Mouse (Mus musculus) megakaryocyte, embryonic 14.5 days (primary cell): ENCODE measurements around the gene AI481877.

Experiments used
- FLI1 ChIP-seq: IDR thresholded peaks from 2 replicates; pipeline ENCODE4 v1.6.1; 2012; ENCODE audit warnings: low read length, inconsistent platforms, mixed read lengths
- GATA1 ChIP-seq: IDR thresholded peaks from 3 replicates; pipeline ENCODE4 v1.6.1; 2012; ENCODE audit warnings: mixed read lengths, low read length, inconsistent platforms, borderline replicate concordance

GRCm38 (mm10) chr4:58998688-58999087 lies 140.1 kb downstream of the AI481877 start:
- TF ChIP-seq GATA1, result no peak
- no peak for TF ChIP-seq FLI1
